Comparison of ENCODE assay signal across 15 mouse cellular contexts in the genomic region with DNA sequence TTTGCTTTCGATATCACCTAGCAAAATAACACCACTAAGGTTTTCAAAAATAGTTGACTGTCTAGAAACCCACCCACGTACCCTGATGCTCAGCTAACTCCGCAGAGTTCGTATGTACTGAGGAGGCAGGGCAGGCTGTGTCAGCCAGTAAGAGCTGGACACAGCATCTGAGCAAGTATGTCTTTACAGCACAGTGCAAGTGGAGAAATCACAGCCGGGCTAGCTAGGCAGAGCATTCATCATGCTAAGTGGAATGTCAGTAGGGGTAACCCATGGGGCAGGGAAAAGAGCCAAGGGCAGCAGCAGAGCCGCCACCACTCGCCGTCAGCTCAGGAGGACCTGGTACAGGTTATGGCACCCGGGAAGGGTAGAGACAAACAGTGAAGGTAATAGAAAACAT.
A peak's percentile ranks its signal among the peaks of the same experiment; 100 is the strongest.
DNase-seq lines count a peak whose midpoint lies in the region.
"Had no signal": no experiment of that assay in that cellular context is flagged by ENCODE, and none has a peak within 500 bp of the region (broad histone marks: within the 10 kb centered on the region; RNA-seq: fewer than 3 reads in every experiment).

No protein-coding gene starts in this region.

- peak; percentile 19 for DNase-seq in embryo, embryonic 10.5 days (ENCODE audit: low spot score)
- DNase-seq in embryo, embryonic 11 days: no peak
- DNase-seq in kidney, adult 18-20 months: peak; percentile 12
- DNase-seq in kidney, adult 9 months: no peak
- peak; percentile 1 for DNase-seq in thymus, postnatal 4 days
- no peak for DNase-seq in thymus, postnatal 36 days
- no peak for DNase-seq in layer of hippocampus, postnatal 25 days (ENCODE audit: extremely low spot score in 1 of 2, low spot score in 1 of 2)
- no peak for DNase-seq in urinary bladder, adult 2 months (ENCODE audit: low spot score)
- DNase-seq: adrenal gland, adult 8-10 months; cerebellum, adult 11 months; cerebellum, postnatal 14 days; gastrocnemius, postnatal 25 days; lung, postnatal 4 days; right cerebral cortex, postnatal 4 days; thymus, adult 18-20 months had no signal

Comparison
In these comparisons a context has a peak if more than half of its experiments do, and no peak if none do; other contexts are left out.
1. DNase-seq: peak in embryo, embryonic 10.5 days (single experiment), kidney, adult 18-20 months (single experiment) and thymus, postnatal 4 days (single experiment); none in embryo, embryonic 11 days (single experiment), kidney, adult 9 months (single experiment), thymus, postnatal 36 days (0 of 2), layer of hippocampus, postnatal 25 days (0 of 2) and urinary bladder, adult 2 months (single experiment).